ENCODE assay signal across 8 mouse cellular contexts in genomic region chr14:20733041-20733951, GRCm38 (mm10). TPM values are rescaled to one million over a fixed set of nuclear protein-coding genes. Genes with fewer than 3 reads are reported as not detected.
DNase-seq lines count a peak whose midpoint lies in the region; ATAC-seq and TF ChIP-seq lines count a peak whose summit lies in the region.

No protein-coding gene starts in this region.

- peak overlapping the region; percentile 76 for H3K4me3 ChIP-seq in heart, embryonic 12.5 days
- H3K4me3 ChIP-seq in forebrain, embryonic 14.5 days (ENCODE audit: low read depth, low read length), result peak overlapping the region; percentile 75
- peak overlapping the region; percentile 83 for H3K4me3 ChIP-seq in liver, adult 2 months (ENCODE audit: insufficient read depth, low read depth, low read length)
- H3K4me3 ChIP-seq in small intestine, adult 2 months (ENCODE audit: low read depth, low read length), result peak overlapping the region; percentile 68

- H3K9me3 ChIP-seq in heart, embryonic 12.5 days (replicated peaks), result no peaks in the 10 kb centered on the region
- no peaks in the 10 kb centered on the region for H3K9me3 ChIP-seq in forebrain, embryonic 14.5 days (replicated peaks; ENCODE audit: control insufficient read depth, low read length)

- 41% methylated on average over 12 of the region's 12 CpGs for WGBS in heart, embryonic 12.5 days
- WGBS in forebrain, embryonic 14.5 days, result 51% methylated on average over 12 of the region's 12 CpGs
- 15% methylated on average over 12 of the region's 12 CpGs for WGBS in liver, adult 2 months
- 22% methylated on average over 12 of the region's 12 CpGs for WGBS in small intestine, adult 2 months

- no peak for DNase-seq in heart, postnatal 10 days
- DNase-seq in MEL-GATA-1-ER (ENCODE audit: extremely low read depth, low read depth), result peak; percentile 82
- DNase-seq in forebrain, embryonic 14.5 days (ENCODE audit: low spot score), result no peak
- peak; percentile 87 for DNase-seq in liver, adult 2 months (ENCODE audit: extremely low read depth, low read depth, low spot score)
- DNase-seq in layer of hippocampus, adult 18-20 months (ENCODE audit: low spot score in 2 of 2), result no peak
- no peak for DNase-seq in ovary, postnatal 14 days (ENCODE audit: low spot score)

- H3K4me1 ChIP-seq in heart, embryonic 12.5 days (replicated peaks), result peaks cover 42% of the 10 kb centered on the region
- peaks cover 5% of the 10 kb centered on the region; the same call in 1 of the 2 replicates for H3K4me1 ChIP-seq in forebrain, embryonic 14.5 days (ENCODE audit: control insufficient read depth, insufficient read depth, low read length)
- peaks cover 7% of the 10 kb centered on the region for H3K4me1 ChIP-seq in liver, adult 2 months (ENCODE audit: control insufficient read depth, insufficient read depth, low read length)
- H3K4me1 ChIP-seq in small intestine, adult 2 months (ENCODE audit: control insufficient read depth, insufficient read depth, insufficient read length, low read length), result peaks cover 5% of the 10 kb centered on the region

- intact Hi-C loops in heart, postnatal 10 days (cut with DNase I), result no loop called here

- no peaks in the 10 kb centered on the region; the same call in 1 of the 2 replicates for H3K79me2 ChIP-seq in liver, adult 2 months (ENCODE audit: control insufficient read depth, insufficient read depth, low read length)

- no peak for TF ChIP-seq CTCF in liver, adult 2 months (IDR thresholded peaks at IDR 0.05; ENCODE audit: low read depth, low read length)
- TF ChIP-seq CTCF in small intestine, adult 2 months (IDR thresholded peaks at IDR 0.05; ENCODE audit: extremely low read depth, insufficient read length, insufficient replicate concordance, low read depth, low read length), result no peak

- TF ChIP-seq POLR2A in liver, adult 2 months (IDR thresholded peaks at IDR 0.05; ENCODE audit: extremely low read depth, insufficient read depth, low read length), result no peak
- TF ChIP-seq POLR2A in small intestine, adult 2 months (IDR thresholded peaks at IDR 0.05; ENCODE audit: low read depth, low read length), result no peak

- H3K27me3 ChIP-seq in heart, embryonic 12.5 days (replicated peaks), result no peaks in the 10 kb centered on the region
- H3K27me3 ChIP-seq in forebrain, embryonic 14.5 days (replicated peaks; ENCODE audit: control insufficient read depth, insufficient read depth, low read length), result no peaks in the 10 kb centered on the region
- no peaks in the 10 kb centered on the region for H3K27me3 ChIP-seq in liver, adult 2 months (ENCODE audit: control insufficient read depth, insufficient read depth, low read length)
- no peaks in the 10 kb centered on the region for H3K27me3 ChIP-seq in small intestine, adult 2 months (ENCODE audit: control insufficient read depth, insufficient read depth, low read length)

- H3K4me2 ChIP-seq in heart, embryonic 12.5 days, result peak overlapping the region; percentile 86
- peak overlapping the region; percentile 85 for H3K4me2 ChIP-seq in forebrain, embryonic 14.5 days (ENCODE audit: low read length)

- ATAC-seq in heart, embryonic 12.5 days (ENCODE audit: insufficient number of reproducible peaks, low FRiP score), result no peak
- ATAC-seq in forebrain, embryonic 14.5 days, result no peak

- peak overlapping the region; percentile 90 for H3K27ac ChIP-seq in heart, embryonic 12.5 days (ENCODE audit: poor library complexity, severe bottlenecking)
- H3K27ac ChIP-seq in forebrain, embryonic 14.5 days (ENCODE audit: low read depth, low read length), result no peak overlapping the region
- peak overlapping the region; percentile 99 for H3K27ac ChIP-seq in liver, adult 2 months (replicated peaks; ENCODE audit: insufficient read depth, low read depth, low read length)
- H3K27ac ChIP-seq in small intestine, adult 2 months (ENCODE audit: insufficient read depth, low read depth, low read length), result peak overlapping the region; percentile 77

- peak overlapping the region; percentile 90 for H3K9ac ChIP-seq in heart, embryonic 12.5 days
- H3K9ac ChIP-seq in forebrain, embryonic 14.5 days (ENCODE audit: low read length), result peak overlapping the region; percentile 84
- peak overlapping the region; percentile 92 for H3K9ac ChIP-seq in liver, adult 2 months (ENCODE audit: low read depth, low read length)

- H3K36me3 ChIP-seq in heart, embryonic 12.5 days, result peaks cover 66% of the 10 kb centered on the region
- peaks cover 43% of the 10 kb centered on the region for H3K36me3 ChIP-seq in forebrain, embryonic 14.5 days (ENCODE audit: control insufficient read depth, insufficient read depth, low read length)
- H3K36me3 ChIP-seq in liver, adult 2 months (ENCODE audit: control insufficient read depth, insufficient read depth, low read length), result peaks cover 30% of the 10 kb centered on the region
- peaks cover 26% of the 10 kb centered on the region for H3K36me3 ChIP-seq in small intestine, adult 2 months (ENCODE audit: control insufficient read depth, insufficient read depth, low read length)

RNA-seq across cellular contexts. Expression of gene Ndst2, which starts 1.1 kb away (rescaled TPM):
- polyA plus RNA-seq in heart, embryonic 12.5 days (2016; fragmentation: Nextera tagmentation; extraction: Ambion mirVana), result 17.9 and 18.8 TPM in 2 replicates
- total RNA-seq in heart, postnatal 10 days (2021), result 10 to 100 TPM; 15.5 to 18.3 TPM
- 12.5 and 14.2 TPM in 2 replicates for polyA plus RNA-seq in forebrain, embryonic 14.5 days (2014; fragmentation: Nextera tagmentation; extraction: Ambion mirVana)
- 10.8 and 13.2 TPM in 2 replicates for total RNA-seq in liver, adult 2 months (2014; rRNA removed)
- 22.8 and 33.2 TPM in 2 replicates for polyA plus RNA-seq in liver, adult 2 months (2012; rRNA removed)
- 11.1 and 22.1 TPM in 2 replicates for polyA plus RNA-seq in small intestine, adult 2 months (2012; rRNA removed)
- 10 to 100 TPM; 14.9 to 17.6 TPM for total RNA-seq in layer of hippocampus, adult 18-20 months (2021)

RNA-seq across cellular contexts. Expression of gene Zswim8, which starts 25.9 kb away (rescaled TPM):
- polyA plus RNA-seq in heart, embryonic 12.5 days (2016; fragmentation: Nextera tagmentation; extraction: Ambion mirVana), result 32.4 and 34.0 TPM in 2 replicates
- total RNA-seq in heart, postnatal 10 days (2021), result 10 to 100 TPM; 68.7 to 71.7 TPM
- 31.8 and 39.1 TPM in 2 replicates for polyA plus RNA-seq in forebrain, embryonic 14.5 days (2014; fragmentation: Nextera tagmentation; extraction: Ambion mirVana)
- 11.4 and 19.6 TPM in 2 replicates for total RNA-seq in liver, adult 2 months (2014; rRNA removed)
- polyA plus RNA-seq in liver, adult 2 months (2012; rRNA removed), result 58.6 and 95.0 TPM in 2 replicates
- 79.0 and 182 TPM in 2 replicates for polyA plus RNA-seq in small intestine, adult 2 months (2012; rRNA removed)
- total RNA-seq in layer of hippocampus, adult 18-20 months (2021), result 100 to 1,000 TPM; 165 to 186 TPM

RNA-seq across cellular contexts. Expression of gene Chchd1, which starts 30.5 kb away (rescaled TPM):
- polyA plus RNA-seq in heart, embryonic 12.5 days (2016; fragmentation: Nextera tagmentation; extraction: Ambion mirVana), result 232 and 236 TPM in 2 replicates
- total RNA-seq in heart, postnatal 10 days (2021), result 10 to 100 TPM; 83.7 to 91.9 TPM
- 227 and 259 TPM in 2 replicates for polyA plus RNA-seq in forebrain, embryonic 14.5 days (2014; fragmentation: Nextera tagmentation; extraction: Ambion mirVana)
- 92.7 and 112 TPM in 2 replicates for total RNA-seq in liver, adult 2 months (2014; rRNA removed)
- polyA plus RNA-seq in liver, adult 2 months (2012; rRNA removed), result 23.8 and 31.0 TPM in 2 replicates
- 9.3 and 13.9 TPM in 2 replicates for polyA plus RNA-seq in small intestine, adult 2 months (2012; rRNA removed)
- 10 to 100 TPM; 53.1 to 53.3 TPM for total RNA-seq in layer of hippocampus, adult 18-20 months (2021)

RNA-seq across cellular contexts. Expression of gene Fut11, which starts 38.5 kb away (rescaled TPM):
- 20.4 and 21.2 TPM in 2 replicates for polyA plus RNA-seq in heart, embryonic 12.5 days (2016; fragmentation: Nextera tagmentation; extraction: Ambion mirVana)
- 10 to 100 TPM; 11.1 to 11.6 TPM for total RNA-seq in heart, postnatal 10 days (2021)
- polyA plus RNA-seq in forebrain, embryonic 14.5 days (2014; fragmentation: Nextera tagmentation; extraction: Ambion mirVana), result 13.1 and 15.1 TPM in 2 replicates
- 3.3 and 3.7 TPM in 2 replicates for total RNA-seq in liver, adult 2 months (2014; rRNA removed)
- 2.5 and 3.8 TPM in 2 replicates for polyA plus RNA-seq in liver, adult 2 months (2012; rRNA removed)
- 6.4 and 13.7 TPM in 2 replicates for polyA plus RNA-seq in small intestine, adult 2 months (2012; rRNA removed)
- 10 to 100 TPM; 14.5 to 14.7 TPM for total RNA-seq in layer of hippocampus, adult 18-20 months (2021)

RNA-seq across cellular contexts. Expression of gene Sec24c, which starts 59.2 kb away (rescaled TPM):
- polyA plus RNA-seq in heart, embryonic 12.5 days (2016; fragmentation: Nextera tagmentation; extraction: Ambion mirVana), result 93.4 and 97.4 TPM in 2 replicates
- 100 to 1,000 TPM; 103 to 105 TPM for total RNA-seq in heart, postnatal 10 days (2021)
- 64.9 and 75.4 TPM in 2 replicates for polyA plus RNA-seq in forebrain, embryonic 14.5 days (2014; fragmentation: Nextera tagmentation; extraction: Ambion mirVana)
- 52.7 and 57.8 TPM in 2 replicates for total RNA-seq in liver, adult 2 months (2014; rRNA removed)
- polyA plus RNA-seq in liver, adult 2 months (2012; rRNA removed), result 127 and 183 TPM in 2 replicates
- 161 and 233 TPM in 2 replicates for polyA plus RNA-seq in small intestine, adult 2 months (2012; rRNA removed)
- 100 to 1,000 TPM in 1 of 2 experiments, 10 to 100 TPM in 1; 97.2 to 109 TPM for total RNA-seq in layer of hippocampus, adult 18-20 months (2021)

Comparison
In these comparisons a context has a peak if more than half of its experiments do, and no peak if none do; other contexts are left out.
1. DNase-seq: peak in MEL-GATA-1-ER (single experiment) and liver, adult 2 months (single experiment); none in heart, postnatal 10 days (0 of 2), forebrain, embryonic 14.5 days (single experiment), layer of hippocampus, adult 18-20 months (0 of 2) and ovary, postnatal 14 days (single experiment).
2. Peak in every context shown above with its lines, with median percentiles within 50 percentile points of each other: H3K4me3 ChIP-seq and H3K9ac ChIP-seq.